Mouse (Mus musculus): ENCODE data around the gene Katnbl1. TPM values are rescaled to one million over a fixed set of nuclear protein-coding genes. Genes with fewer than 3 reads are reported as not detected.

Katnbl1 gene
- polyA plus RNA-seq, 1 experiment from 2014 or later = 21.8 TPM

GRCm38 (mm10) chr2:112367222-112367621 is 11.8 kb upstream of the Katnbl1 start:
- Histone ChIP-seq H3K36me3 (peaks cover 27% of the 10 kb centered on the region), H3K4me3 (replicated peaks) (peak overlapping the region; percentile 87), H3K4me2 (peak overlapping the region; percentile 80), H3K9ac (peak overlapping the region; percentile 85), H3K9me3 (replicated peaks) (no peaks in the 10 kb centered on the region), H3K27me3 (no peaks in the 10 kb centered on the region), H3K4me1 (replicated peaks) (peaks cover 23% of the 10 kb centered on the region), H3K27ac (peak overlapping the region; percentile 77; the same call in 1 of the 2 replicates)
- 13% methylated on average over 15 of the region's 15 CpGs for WGBS (ENCODE audit: insufficient replicate concordance)
- DNase-seq (peak; percentile 13), ATAC-seq (ENCODE audit: low read depth) (peak; percentile 62; the same call in 1 of the 2 replicates)

GRCm38 (mm10) chr2:112367726-112368673 is 11.0 kb upstream of the Katnbl1 start, which contains the start of gene Emc4:
Emc4 (minus strand) TSS chr2:112368027.
- under 1% methylated on average over 46 of the region's 46 CpGs for WGBS (ENCODE audit: insufficient replicate concordance)
- Histone ChIP-seq H3K27ac (peak within 1 kb of the TSS; percentile 77), H3K36me3 (peaks cover 23% of the 10 kb centered on the region), H3K9ac (peak within 1 kb of the TSS; percentile 85), H3K4me1 (replicated peaks) (peaks cover 23% of the 10 kb centered on the region), H3K4me2 (peak within 1 kb of the TSS; percentile 80), H3K4me3 (replicated peaks) (peak within 1 kb of the TSS; percentile 87), H3K27me3 (no peaks in the 10 kb centered on the region; the same call in 1 of the 2 replicates), H3K9me3 (replicated peaks) (no peaks in the 10 kb centered on the region)
- peak; percentile 82 for DNase-seq
- peak; percentile 85 for ATAC-seq (ENCODE audit: low read depth)

GRCm38 (mm10) chr2:112369941-112370340 is 9.1 kb upstream of the Katnbl1 start:
- H3K27ac ChIP-seq = no peak overlapping the region
- no peak overlapping the region for H3K4me3 ChIP-seq (replicated peaks)
- H3K9me3 ChIP-seq (replicated peaks) = no peaks in the 10 kb centered on the region
- no peak overlapping the region for H3K4me2 ChIP-seq
- DNase-seq (no peak), ATAC-seq (ENCODE audit: low read depth) (no peak)
- H3K36me3 ChIP-seq = peaks cover 4% of the 10 kb centered on the region
- H3K9ac ChIP-seq = no peak overlapping the region
- peaks cover 26% of the 10 kb centered on the region for H3K4me1 ChIP-seq (replicated peaks)
- 47% methylated on average over 5 of the region's 5 CpGs for WGBS (ENCODE audit: insufficient replicate concordance)
- H3K27me3 ChIP-seq = no peaks in the 10 kb centered on the region; the same call in 1 of the 2 replicates

GRCm38 (mm10) chr2:112373141-112373540 is 5.9 kb upstream of the Katnbl1 start:
- Histone ChIP-seq H3K4me1 (replicated peaks) (peaks cover 13% of the 10 kb centered on the region), H3K36me3 (no peaks in the 10 kb centered on the region), H3K4me3 (replicated peaks) (no peak overlapping the region), H3K9me3 (replicated peaks) (no peaks in the 10 kb centered on the region), H3K9ac (no peak overlapping the region), H3K27ac (no peak overlapping the region), H3K27me3 (no peaks in the 10 kb centered on the region; the same call in 1 of the 2 replicates), H3K4me2 (no peak overlapping the region)
- DNase-seq = no peak
- ATAC-seq (ENCODE audit: low read depth) = no peak
- WGBS (ENCODE audit: insufficient replicate concordance) = 54% methylated on average over 4 of the region's 4 CpGs

- Histone ChIP-seq H3K4me3 (replicated peaks) (no peak overlapping the region), H3K4me2 (no peak overlapping the region), H3K36me3 (no peaks in the 10 kb centered on the region), H3K4me1 (replicated peaks) (peaks cover 10% of the 10 kb centered on the region), H3K9me3 (replicated peaks) (no peaks in the 10 kb centered on the region), H3K27ac (no peak overlapping the region), H3K9ac (no peak overlapping the region), H3K27me3 (no peaks in the 10 kb centered on the region; the same call in 1 of the 2 replicates)
- 13% methylated on average over 5 of the region's 5 CpGs for WGBS (ENCODE audit: insufficient replicate concordance)
- ATAC-seq (ENCODE audit: low read depth) (no peak), DNase-seq (no peak)
Observed at GRCm38 (mm10) chr2:112374610-112375009, 4.4 kb upstream of the Katnbl1 start.

- Histone ChIP-seq H3K4me2 (peak overlapping the region; percentile 78), H3K4me1 (replicated peaks) (peaks cover 42% of the 10 kb centered on the region), H3K27ac (peak overlapping the region; percentile 92), H3K9me3 (replicated peaks) (no peaks in the 10 kb centered on the region), H3K4me3 (replicated peaks) (peak overlapping the region; percentile 97), H3K9ac (peak overlapping the region; percentile 97), H3K27me3 (no peaks in the 10 kb centered on the region), H3K36me3 (no peaks in the 10 kb centered on the region)
- ATAC-seq (ENCODE audit: low read depth) = no peak
- no peak for DNase-seq
- 34% methylated on average over 8 of the region's 8 CpGs for WGBS (ENCODE audit: insufficient replicate concordance)
Observed at GRCm38 (mm10) chr2:112380131-112380530, 1.1 kb downstream of the Katnbl1 start.

- no peak for ATAC-seq (ENCODE audit: low read depth)
- H3K27me3 ChIP-seq = no peaks in the 10 kb centered on the region
- peak overlapping the region; percentile 78; the same call in 1 of the 2 replicates for H3K4me2 ChIP-seq
- H3K4me3 ChIP-seq (replicated peaks) = no peak overlapping the region
- peak overlapping the region; percentile 7; the same call in 1 of the 2 replicates for H3K9ac ChIP-seq
- H3K4me1 ChIP-seq (replicated peaks) = peaks cover 45% of the 10 kb centered on the region
- WGBS (ENCODE audit: insufficient replicate concordance) = 94% methylated on average over 1 of the region's 1 CpGs
- no peak for DNase-seq
- H3K27ac ChIP-seq = no peak overlapping the region
- H3K36me3 ChIP-seq = no peaks in the 10 kb centered on the region
- no peaks in the 10 kb centered on the region for H3K9me3 ChIP-seq (replicated peaks)
Observed at GRCm38 (mm10) chr2:112381219-112381618, 2.2 kb downstream of the Katnbl1 start.

- Histone ChIP-seq H3K27me3 (no peaks in the 10 kb centered on the region), H3K4me1 (replicated peaks) (peaks cover 18% of the 10 kb centered on the region), H3K9me3 (replicated peaks) (no peaks in the 10 kb centered on the region), H3K27ac (no peak overlapping the region), H3K4me2 (no peak overlapping the region), H3K9ac (no peak overlapping the region), H3K36me3 (no peaks in the 10 kb centered on the region), H3K4me3 (replicated peaks) (no peak overlapping the region)
- no peak for ATAC-seq (ENCODE audit: low read depth)
- 87% methylated on average over 5 of the region's 5 CpGs for WGBS (ENCODE audit: insufficient replicate concordance)
- DNase-seq = no peak
Observed at GRCm38 (mm10) chr2:112390843-112391242, 11.8 kb downstream of the Katnbl1 start.

GRCm38 (mm10) chr2:112391346-112392000 is 12.5 kb downstream of the Katnbl1 start:
- Histone ChIP-seq H3K36me3 (no peaks in the 10 kb centered on the region), H3K9ac (no peak overlapping the region), H3K9me3 (replicated peaks) (no peaks in the 10 kb centered on the region), H3K27ac (no peak overlapping the region; the same call in 1 of the 2 replicates), H3K4me2 (no peak overlapping the region), H3K4me1 (replicated peaks) (peaks cover 23% of the 10 kb centered on the region), H3K27me3 (no peaks in the 10 kb centered on the region), H3K4me3 (replicated peaks) (no peak overlapping the region)
- DNase-seq = no peak
- 77% methylated on average over 4 of the region's 4 CpGs for WGBS (ENCODE audit: insufficient replicate concordance)
- ATAC-seq (ENCODE audit: low read depth) = no peak

GRCm38 (mm10) chr2:112392689-112393088 is 13.7 kb downstream of the Katnbl1 start:
- Histone ChIP-seq H3K9ac (no peak overlapping the region), H3K36me3 (no peaks in the 10 kb centered on the region), H3K27me3 (no peaks in the 10 kb centered on the region), H3K27ac (no peak overlapping the region), H3K4me1 (replicated peaks) (peaks cover 25% of the 10 kb centered on the region), H3K9me3 (replicated peaks) (no peaks in the 10 kb centered on the region), H3K4me3 (replicated peaks) (no peak overlapping the region), H3K4me2 (no peak overlapping the region)
- no peak for DNase-seq
- ATAC-seq (ENCODE audit: low read depth) = no peak
- WGBS (ENCODE audit: insufficient replicate concordance) = 43% methylated on average over 1 of the region's 1 CpGs

- ATAC-seq (ENCODE audit: low read depth) = no peak
- Histone ChIP-seq H3K9ac (no peak overlapping the region), H3K36me3 (no peaks in the 10 kb centered on the region), H3K4me2 (no peak overlapping the region), H3K9me3 (replicated peaks) (no peaks in the 10 kb centered on the region), H3K27me3 (no peaks in the 10 kb centered on the region), H3K27ac (no peak overlapping the region), H3K4me3 (replicated peaks) (no peak overlapping the region), H3K4me1 (replicated peaks) (peaks cover 25% of the 10 kb centered on the region)
- no peak for DNase-seq
Observed at GRCm38 (mm10) chr2:112393958-112394357, 14.9 kb downstream of the Katnbl1 start.

All from liver, embryonic 13.5 days (tissue).